Comparison of ENCODE assay signal across 26 mouse cellular contexts in the genomic region with DNA sequence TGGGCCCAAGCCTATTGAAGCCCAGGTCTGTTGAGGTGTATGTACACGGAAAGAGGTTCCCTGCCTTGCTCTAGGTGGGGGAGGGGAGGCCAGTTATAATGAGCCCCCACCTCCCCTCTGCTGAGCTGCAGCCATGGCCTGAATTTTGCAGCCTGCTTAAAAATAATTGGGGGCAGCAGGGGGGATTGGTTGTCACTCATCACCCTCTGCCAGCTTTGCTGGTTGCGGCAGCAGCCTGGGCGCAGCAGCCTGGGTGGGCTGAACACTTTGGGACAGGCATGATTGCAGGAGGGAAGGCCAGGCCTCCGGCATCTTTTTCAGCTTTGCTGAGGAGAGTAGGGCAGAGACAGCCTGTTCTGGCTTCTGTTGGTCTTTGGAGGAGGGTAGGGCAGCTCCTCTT. TPM values are rescaled to one million over a fixed set of nuclear protein-coding genes. Genes with fewer than 3 reads are reported as not detected.
A peak's percentile ranks its signal among the peaks of the same experiment; 100 is the strongest.
DNase-seq lines count a peak whose midpoint lies in the region; ATAC-seq and TF ChIP-seq lines count a peak whose summit lies in the region.
"Had no signal": no experiment of that assay in that cellular context is flagged by ENCODE, and none has a peak within 500 bp of the region (broad histone marks: within the 10 kb centered on the region; RNA-seq: fewer than 3 reads in every experiment).

No protein-coding gene starts in this region.

- H3K9me3 ChIP-seq in hindbrain, embryonic 15.5 days: no peaks in the 10 kb centered on the region
- H3K9me3 ChIP-seq in hindbrain, embryonic 12.5 days (replicated peaks): no peaks in the 10 kb centered on the region
- no peaks in the 10 kb centered on the region for H3K9me3 ChIP-seq in forebrain, embryonic 15.5 days
- H3K9me3 ChIP-seq in midbrain, embryonic 16.5 days (replicated peaks; ENCODE audit: control insufficient read depth, low read length, poor library complexity, severe bottlenecking): no peaks in the 10 kb centered on the region
- no peaks in the 10 kb centered on the region for H3K9me3 ChIP-seq in intestine, postnatal 0 days (ENCODE audit: control insufficient read depth)
- H3K9me3 ChIP-seq: embryonic facial prominence, embryonic 15.5 days; limb, embryonic 12.5 days; liver, embryonic 12.5 days; megakaryocyte, embryonic 14.5 days had no signal

- no peak overlapping the region for H3K4me3 ChIP-seq in hindbrain, embryonic 15.5 days
- no peak overlapping the region for H3K4me3 ChIP-seq in hindbrain, embryonic 12.5 days
- H3K4me3 ChIP-seq in forebrain, embryonic 15.5 days: no peak overlapping the region
- H3K4me3 ChIP-seq in midbrain, embryonic 16.5 days (ENCODE audit: low read depth, low read length): no peak overlapping the region
- H3K4me3 ChIP-seq in intestine, postnatal 0 days (ENCODE audit: low read depth, low read length): no peak overlapping the region
- H3K4me3 ChIP-seq: embryonic facial prominence, embryonic 15.5 days; gastrocnemius, adult 2 months; limb, embryonic 12.5 days; liver, embryonic 12.5 days; megakaryocyte, embryonic 14.5 days; myocyte had no signal

- TF ChIP-seq CTCF in intestine, postnatal 0 days (IDR thresholded peaks at IDR 0.05; ENCODE audit: low read depth): no peak

- 0 out of 2 replicates have a peak overlapping the region, but pooled peaks have one; percentile 16 for H3K4me2 ChIP-seq in hindbrain, embryonic 15.5 days
- H3K4me2 ChIP-seq in hindbrain, embryonic 12.5 days (replicated peaks): no peak overlapping the region
- H3K4me2 ChIP-seq in forebrain, embryonic 15.5 days (replicated peaks): no peak overlapping the region
- peak overlapping the region; percentile 28; the same call in 1 of the 2 replicates for H3K4me2 ChIP-seq in midbrain, embryonic 16.5 days (ENCODE audit: low read length)
- no peak overlapping the region for H3K4me2 ChIP-seq in intestine, postnatal 0 days (replicated peaks; ENCODE audit: low read depth)
- H3K4me2 ChIP-seq: embryonic facial prominence, embryonic 15.5 days; heart, embryonic 11.5 days; limb, embryonic 12.5 days; liver, embryonic 12.5 days had no signal

- H3K9ac ChIP-seq in hindbrain, embryonic 15.5 days: 0 out of 2 replicates have a peak overlapping the region, but pooled peaks have one; percentile 2
- H3K9ac ChIP-seq in hindbrain, embryonic 12.5 days: no peak overlapping the region
- no peak overlapping the region; the same call in 1 of the 2 replicates for H3K9ac ChIP-seq in forebrain, embryonic 15.5 days (replicated peaks)
- no peak overlapping the region for H3K9ac ChIP-seq in midbrain, embryonic 16.5 days (ENCODE audit: low read depth, low read length)
- no peak overlapping the region for H3K9ac ChIP-seq in intestine, postnatal 0 days (ENCODE audit: low read depth, low read length)
- H3K9ac ChIP-seq: embryonic facial prominence, embryonic 15.5 days; limb, embryonic 12.5 days; liver, embryonic 12.5 days had no signal

- 38% methylated on average over 4 of the region's 4 CpGs for WGBS in hindbrain, embryonic 15.5 days
- 55% methylated on average over 4 of the region's 4 CpGs for WGBS in hindbrain, embryonic 12.5 days
- 28% methylated on average over 4 of the region's 4 CpGs for WGBS in forebrain, embryonic 15.5 days
- WGBS in midbrain, embryonic 16.5 days: 22% methylated on average over 4 of the region's 4 CpGs
- WGBS in intestine, postnatal 0 days: 76% methylated on average over 4 of the region's 4 CpGs

- peaks cover 74% of the 10 kb centered on the region for H3K4me1 ChIP-seq in hindbrain, embryonic 15.5 days (replicated peaks)
- H3K4me1 ChIP-seq in hindbrain, embryonic 12.5 days: peaks cover 46% of the 10 kb centered on the region
- H3K4me1 ChIP-seq in forebrain, embryonic 15.5 days: peaks cover 83% of the 10 kb centered on the region
- H3K4me1 ChIP-seq in midbrain, embryonic 16.5 days (ENCODE audit: control insufficient read depth, insufficient read depth, low read length): peaks cover 40% of the 10 kb centered on the region
- H3K4me1 ChIP-seq in intestine, postnatal 0 days (replicated peaks; ENCODE audit: control insufficient read depth, insufficient read depth, low read length): no peaks in the 10 kb centered on the region; the same call in 1 of the 2 replicates

- H3K36me3 ChIP-seq in hindbrain, embryonic 15.5 days: peaks cover 11% of the 10 kb centered on the region
- H3K36me3 ChIP-seq in hindbrain, embryonic 12.5 days: peaks cover 18% of the 10 kb centered on the region
- H3K36me3 ChIP-seq in forebrain, embryonic 15.5 days: peaks cover 8% of the 10 kb centered on the region
- H3K36me3 ChIP-seq in midbrain, embryonic 16.5 days (ENCODE audit: control insufficient read depth, insufficient read depth, low read length): peaks cover 8% of the 10 kb centered on the region; the same call in 1 of the 2 replicates
- H3K36me3 ChIP-seq in intestine, postnatal 0 days (ENCODE audit: control insufficient read depth, insufficient read depth): no peaks in the 10 kb centered on the region
- H3K36me3 ChIP-seq: G1E; limb, embryonic 12.5 days; liver, embryonic 12.5 days had no signal

- no peak for ATAC-seq in hindbrain, embryonic 15.5 days (ENCODE audit: low FRiP score, low read depth)
- ATAC-seq in hindbrain, embryonic 12.5 days (ENCODE audit: low FRiP score): no peak
- no peak for ATAC-seq in forebrain, embryonic 15.5 days (replicated peaks)
- ATAC-seq in midbrain, embryonic 16.5 days: no peak
- ATAC-seq in intestine, postnatal 0 days: no peak
- ATAC-seq: activated CD4-positive, CD25-positive, alpha-beta regulatory T cell, adult 4 months; liver, embryonic 12.5 days had no signal

- no peaks in the 10 kb centered on the region for H3K27me3 ChIP-seq in hindbrain, embryonic 15.5 days
- H3K27me3 ChIP-seq in hindbrain, embryonic 12.5 days: peaks cover 46% of the 10 kb centered on the region
- H3K27me3 ChIP-seq in forebrain, embryonic 15.5 days: no peaks in the 10 kb centered on the region
- no peaks in the 10 kb centered on the region for H3K27me3 ChIP-seq in midbrain, embryonic 16.5 days (ENCODE audit: control insufficient read depth, insufficient read depth, low read depth, low read length)
- peaks cover 40% of the 10 kb centered on the region for H3K27me3 ChIP-seq in intestine, postnatal 0 days (replicated peaks; ENCODE audit: control insufficient read depth, insufficient read depth, low read length)

- peak; percentile 25 for DNase-seq in cerebellum, adult 9-11 months
- no peak for DNase-seq in cerebellum, adult 8-10 months
- DNase-seq in urinary bladder, postnatal 14 days (ENCODE audit: low spot score): no peak
- DNase-seq: adrenal gland, postnatal 14 days; cerebellum, adult 2 months; gastrocnemius, adult 2 months; heart, postnatal 10 days; kidney, adult 2 months; kidney, postnatal 10 days; lung, adult 2 months; right cerebral cortex, postnatal 14 days; spleen, adult 18-20 months; thymus, postnatal 4 days had no signal

- H3K27ac ChIP-seq in hindbrain, embryonic 15.5 days (replicated peaks): no peak overlapping the region
- no peak overlapping the region; the same call in 1 of the 2 replicates for H3K27ac ChIP-seq in hindbrain, embryonic 12.5 days
- H3K27ac ChIP-seq in forebrain, embryonic 15.5 days (replicated peaks): 0 out of 2 replicates have a peak overlapping the region, but pooled peaks have one; percentile 36
- H3K27ac ChIP-seq in midbrain, embryonic 16.5 days (ENCODE audit: low read length): peak overlapping the region; percentile 39; the same call in 1 of the 2 replicates
- no peak overlapping the region for H3K27ac ChIP-seq in intestine, postnatal 0 days (ENCODE audit: low read depth, low read length)
- H3K27ac ChIP-seq: embryonic facial prominence, embryonic 15.5 days; gastrocnemius, adult 2 months; limb, embryonic 12.5 days; liver, embryonic 12.5 days had no signal

RNA-seq across cellular contexts. Expression of gene Adgrb2, which starts 5.3 kb away (rescaled TPM):
- 16.4 and 17.4 TPM in 2 replicates for polyA plus RNA-seq in hindbrain, embryonic 15.5 days (2015; fragmentation: Nextera tagmentation; extraction: Ambion mirVana)
- 10.3 and 12.6 TPM in 2 replicates for polyA plus RNA-seq in hindbrain, embryonic 12.5 days (2016; fragmentation: Nextera tagmentation; extraction: Ambion mirVana)
- polyA plus RNA-seq in forebrain, embryonic 15.5 days (2015; fragmentation: Nextera tagmentation; extraction: Ambion mirVana): 12.9 and 13.2 TPM in 2 replicates
- 15.8 and 17.0 TPM in 2 replicates for polyA plus RNA-seq in midbrain, embryonic 16.5 days (2015; fragmentation: Nextera tagmentation; extraction: Ambion mirVana)
- 0.43 and 0.70 TPM in 2 replicates for polyA plus RNA-seq in intestine, postnatal 0 days (2015; fragmentation: Nextera tagmentation; extraction: Ambion mirVana)
- polyA plus RNA-seq: G1E had no signal

RNA-seq across cellular contexts. Expression of gene Col16a1, which starts 57.7 kb away (rescaled TPM):
- 13.4 and 13.9 TPM in 2 replicates for polyA plus RNA-seq in hindbrain, embryonic 15.5 days (2015; fragmentation: Nextera tagmentation; extraction: Ambion mirVana)
- 29.8 and 32.5 TPM in 2 replicates for polyA plus RNA-seq in hindbrain, embryonic 12.5 days (2016; fragmentation: Nextera tagmentation; extraction: Ambion mirVana)
- 4.6 and 5.1 TPM in 2 replicates for polyA plus RNA-seq in forebrain, embryonic 15.5 days (2015; fragmentation: Nextera tagmentation; extraction: Ambion mirVana)
- polyA plus RNA-seq in midbrain, embryonic 16.5 days (2015; fragmentation: Nextera tagmentation; extraction: Ambion mirVana): 8.6 and 10.5 TPM in 2 replicates
- polyA plus RNA-seq in intestine, postnatal 0 days (2015; fragmentation: Nextera tagmentation; extraction: Ambion mirVana): 23.1 and 25.6 TPM in 2 replicates
- polyA plus RNA-seq: activated CD4-positive, CD25-positive, alpha-beta regulatory T cell, adult 4 months; G1E had no signal

Comparison
In these comparisons a context has a peak if more than half of its experiments do, and no peak if none do; other contexts are left out.
1. H3K4me2 ChIP-seq: peak in hindbrain, embryonic 15.5 days (single experiment) and midbrain, embryonic 16.5 days (single experiment); none in hindbrain, embryonic 12.5 days (single experiment), forebrain, embryonic 15.5 days (single experiment) and intestine, postnatal 0 days (single experiment).
2. H3K27ac ChIP-seq: peak in forebrain, embryonic 15.5 days (single experiment) and midbrain, embryonic 16.5 days (single experiment); none in hindbrain, embryonic 15.5 days (single experiment), hindbrain, embryonic 12.5 days (single experiment) and intestine, postnatal 0 days (single experiment).